Mouse (Mus musculus): ENCODE data around the gene Slc16a3. TPM values are rescaled to one million over a fixed set of nuclear protein-coding genes. Genes with fewer than 3 reads are reported as not detected.
A peak's percentile ranks its signal among the peaks of the same experiment; 100 is the strongest.

Slc16a3 gene
- 9.7 TPM for polyA plus RNA-seq (2012; fragmentation: generic; extraction: Trizol)

GRCm38 (mm10) chr11:120948328-120948727 lies at the start of gene Slc16a3:
Gene Slc16a3, plus strand, starts transcription at chr11:120948480.
- TF ChIP-seq MYOD1 (IDR thresholded peaks at IDR 0.05; ENCODE audit: control insufficient read depth in 1 of 3, insufficient read length in 2 of 3, low read depth in 2 of 3) (no peak), POLR2AphosphoS2 (IDR thresholded peaks at IDR 0.05; ENCODE audit: insufficient read length, low read depth) (no peak), MAX (IDR thresholded peaks at IDR 0.05; ENCODE audit: low read depth) (no peak), USF1 (IDR thresholded peaks at IDR 0.05; ENCODE audit: low read depth) (no peak), REST (IDR thresholded peaks at IDR 0.05; ENCODE audit: insufficient read depth, insufficient read length) (no peak), CEBPB (IDR thresholded peaks at IDR 0.05; ENCODE audit: insufficient read depth, poor library complexity, severe bottlenecking) (no peak), TCF3 (IDR thresholded peaks at IDR 0.05; ENCODE audit: insufficient read length, low read depth) (no peak)
- H3K4me2 ChIP-seq (ENCODE audit: low read depth), result no peak within 1 kb of the TSS
- H3ac ChIP-seq (ENCODE audit: control insufficient read depth, insufficient read length), result no peak within 1 kb of the TSS

GRCm38 (mm10) chr11:120900276-120901244 lies 47.7 kb upstream of the Slc16a3 start:
- TF ChIP-seq MYOD1 (IDR thresholded peaks at IDR 0.05; ENCODE audit: control insufficient read depth in 1 of 3, insufficient read length in 2 of 3, low read depth in 2 of 3) (no peak), REST (IDR thresholded peaks at IDR 0.05; ENCODE audit: insufficient read depth, insufficient read length) (no peak), SRF (IDR thresholded peaks at IDR 0.05; ENCODE audit: control insufficient read depth, insufficient read length, low read depth) (no peak), POLR2AphosphoS2 (IDR thresholded peaks at IDR 0.05; ENCODE audit: insufficient read length, low read depth) (no peak)
- Histone ChIP-seq H3K79me2 (ENCODE audit: control insufficient read depth, insufficient read depth) (no peaks in the 10 kb centered on the region), H3K27me3 (ENCODE audit: control insufficient read depth, insufficient read depth, insufficient read length) (no peaks in the 10 kb centered on the region), H3ac (ENCODE audit: control insufficient read depth, insufficient read length) (no peak overlapping the region), H3K36me3 (ENCODE audit: control insufficient read depth, insufficient read depth) (no peaks in the 10 kb centered on the region), H3K4me3 (no peak overlapping the region), H3K4me2 (ENCODE audit: low read depth) (no peak overlapping the region)

More at GRCm38 (mm10) chr11:120948328-120948727, at the start of gene Slc16a3:
- H3K79me2 ChIP-seq (ENCODE audit: control insufficient read depth, insufficient read depth), result no peaks in the 10 kb centered on the region
- H3K27me3 ChIP-seq (ENCODE audit: control insufficient read depth, insufficient read depth, insufficient read length), result peaks cover 11% of the 10 kb centered on the region
- H3K36me3 ChIP-seq (ENCODE audit: control insufficient read depth, insufficient read depth), result no peaks in the 10 kb centered on the region
- H3K4me3 ChIP-seq, result peak within 1 kb of the TSS; percentile 26

- TF ChIP-seq POLR2A (IDR thresholded peaks at IDR 0.05; ENCODE audit: insufficient read length, low read depth) (no peak), REST (IDR thresholded peaks at IDR 0.05; ENCODE audit: insufficient read depth, insufficient read length) (no peak), MYOG (IDR thresholded peaks at IDR 0.05; ENCODE audit: control insufficient read depth in 1 of 3, insufficient read depth in 1 of 3, insufficient read length in 2 of 3, low read depth in 2 of 3) (no peak), E2F4 (IDR thresholded peaks at IDR 0.05; ENCODE audit: insufficient read depth) (no peak), TCF12 (IDR thresholded peaks at IDR 0.05; ENCODE audit: insufficient read depth, poor library complexity, severe bottlenecking) (no peak), MYOD1 (IDR thresholded peaks at IDR 0.05; ENCODE audit: control insufficient read depth in 1 of 3, insufficient read length in 2 of 3, low read depth in 2 of 3) (no peak), CEBPB (IDR thresholded peaks at IDR 0.05; ENCODE audit: insufficient read depth, poor library complexity, severe bottlenecking) (no peak), POLR2AphosphoS2 (IDR thresholded peaks at IDR 0.05; ENCODE audit: insufficient read length, low read depth) (no peak), MAX (IDR thresholded peaks at IDR 0.05; ENCODE audit: low read depth) (no peak), USF1 (IDR thresholded peaks at IDR 0.05; ENCODE audit: low read depth) (no peak), TCF3 (IDR thresholded peaks at IDR 0.05; ENCODE audit: insufficient read length, low read depth) (no peak), SRF (IDR thresholded peaks at IDR 0.05; ENCODE audit: control insufficient read depth, insufficient read length, low read depth) (no peak)
- Histone ChIP-seq H3K27me3 (ENCODE audit: control insufficient read depth, insufficient read depth, insufficient read length) (no peaks in the 10 kb centered on the region), H3K36me3 (ENCODE audit: control insufficient read depth, insufficient read depth) (no peaks in the 10 kb centered on the region), H3K4me2 (ENCODE audit: low read depth) (no peak overlapping the region), H3K4me3 (no peak overlapping the region), H3ac (ENCODE audit: control insufficient read depth, insufficient read length) (no peak overlapping the region), H3K79me2 (ENCODE audit: control insufficient read depth, insufficient read depth) (no peaks in the 10 kb centered on the region)
These were observed 46.4 kb upstream of the Slc16a3 start for GRCm38 (mm10) chr11:120901729-120902486.

GRCm38 (mm10) chr11:120902487-120903142 lies 45.7 kb upstream of the Slc16a3 start:
- H3K36me3 ChIP-seq (ENCODE audit: control insufficient read depth, insufficient read depth), result no peaks in the 10 kb centered on the region
- H3K4me2 ChIP-seq (ENCODE audit: low read depth), result no peak overlapping the region
- TF ChIP-seq POLR2AphosphoS2 (IDR thresholded peaks at IDR 0.05; ENCODE audit: insufficient read length, low read depth) (no peak), E2F4 (IDR thresholded peaks at IDR 0.05; ENCODE audit: insufficient read depth) (no peak), MAX (IDR thresholded peaks at IDR 0.05; ENCODE audit: low read depth) (no peak), CEBPB (IDR thresholded peaks at IDR 0.05; ENCODE audit: insufficient read depth, poor library complexity, severe bottlenecking) (no peak), TCF12 (IDR thresholded peaks at IDR 0.05; ENCODE audit: insufficient read depth, poor library complexity, severe bottlenecking) (no peak), SRF (IDR thresholded peaks at IDR 0.05; ENCODE audit: control insufficient read depth, insufficient read length, low read depth) (no peak), TCF3 (IDR thresholded peaks at IDR 0.05; ENCODE audit: insufficient read length, low read depth) (no peak), USF1 (IDR thresholded peaks at IDR 0.05; ENCODE audit: low read depth) (no peak), MYOD1 (IDR thresholded peaks at IDR 0.05; ENCODE audit: control insufficient read depth in 1 of 3, insufficient read length in 2 of 3, low read depth in 2 of 3) (no peak), MYOG (IDR thresholded peaks at IDR 0.05; ENCODE audit: control insufficient read depth in 1 of 3, insufficient read depth in 1 of 3, insufficient read length in 2 of 3, low read depth in 2 of 3) (no peak), REST (IDR thresholded peaks at IDR 0.05; ENCODE audit: insufficient read depth, insufficient read length) (no peak)
- H3K4me3 ChIP-seq, result no peak overlapping the region
- H3K79me2 ChIP-seq (ENCODE audit: control insufficient read depth, insufficient read depth), result no peaks in the 10 kb centered on the region
- H3ac ChIP-seq (ENCODE audit: control insufficient read depth, insufficient read length), result no peak overlapping the region
- no peaks in the 10 kb centered on the region for H3K27me3 ChIP-seq (ENCODE audit: control insufficient read depth, insufficient read depth, insufficient read length)
